Comparison of ENCODE assay signal across 20 mouse cellular contexts in the genomic region with DNA sequence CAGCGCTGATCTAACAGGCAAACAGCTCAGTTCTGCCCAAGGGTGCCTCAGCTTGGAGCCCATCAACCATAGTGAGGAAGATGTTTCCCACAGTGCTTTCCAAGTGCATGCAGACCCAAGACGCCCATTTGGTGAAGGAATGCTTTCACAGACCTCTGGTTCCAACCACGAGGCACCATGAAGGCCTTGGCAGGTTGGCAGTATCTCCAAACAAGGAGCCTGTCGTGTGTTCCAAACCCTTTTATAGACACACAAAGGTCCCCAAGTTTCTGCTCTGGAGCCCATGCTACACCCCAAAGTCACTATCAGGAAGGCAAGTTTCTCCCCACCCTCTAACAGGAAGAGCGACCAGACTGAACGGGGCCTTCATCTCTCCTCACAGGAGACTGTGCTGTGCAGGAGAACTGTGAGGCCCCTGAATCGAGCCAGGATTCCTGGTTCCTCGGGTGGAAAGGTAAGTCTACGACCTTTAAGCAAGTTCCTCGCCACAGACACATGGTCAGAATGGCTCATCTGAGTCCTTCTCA. TPM values are rescaled to one million over a fixed set of nuclear protein-coding genes. Genes with fewer than 3 reads are reported as not detected.
DNase-seq lines count a peak whose midpoint lies in the region; ATAC-seq lines count a peak whose summit lies in the region.
"Had no signal": no experiment of that assay in that cellular context is flagged by ENCODE, and none has a peak within 500 bp of the region (broad histone marks: within the 10 kb centered on the region; RNA-seq: fewer than 3 reads in every experiment).

No protein-coding gene starts in this region.

- no peaks in the 10 kb centered on the region for H3K27me3 ChIP-seq in forebrain, embryonic 10.5 days (ENCODE audit: poor library complexity, severe bottlenecking)
- H3K27me3 ChIP-seq in forebrain, embryonic 15.5 days, result no peaks in the 10 kb centered on the region
- no peaks in the 10 kb centered on the region for H3K27me3 ChIP-seq in liver, embryonic 11.5 days (replicated peaks; ENCODE audit: control insufficient read depth, insufficient read depth, low read length)
- H3K27me3 ChIP-seq in stomach, embryonic 16.5 days (ENCODE audit: control insufficient read depth, insufficient read depth, low read length), result no peaks in the 10 kb centered on the region
- H3K27me3 ChIP-seq: CH12.LX; embryonic facial prominence, embryonic 12.5 days; forebrain, embryonic 12.5 days; limb, embryonic 15.5 days; Patski had no signal

- no peak overlapping the region for H3K4me3 ChIP-seq in forebrain, embryonic 10.5 days
- no peak overlapping the region for H3K4me3 ChIP-seq in forebrain, embryonic 15.5 days
- H3K4me3 ChIP-seq in liver, embryonic 11.5 days (ENCODE audit: low read depth, low read length), result no peak overlapping the region
- H3K4me3 ChIP-seq in stomach, embryonic 16.5 days (replicated peaks; ENCODE audit: low read length), result no peak overlapping the region
- H3K4me3 ChIP-seq: embryonic facial prominence, embryonic 12.5 days; forebrain, embryonic 12.5 days; hindbrain, embryonic 10.5 days; limb, embryonic 15.5 days; midbrain, embryonic 12.5 days had no signal

- 87% methylated on average over 10 of the region's 10 CpGs for WGBS in forebrain, embryonic 10.5 days
- WGBS in forebrain, embryonic 15.5 days, result 92% methylated on average over 10 of the region's 10 CpGs
- WGBS in liver, embryonic 11.5 days, result 55% methylated on average over 10 of the region's 10 CpGs
- WGBS in stomach, embryonic 16.5 days, result 72% methylated on average over 10 of the region's 10 CpGs

- H3K4me1 ChIP-seq in forebrain, embryonic 10.5 days, result peaks cover 31% of the 10 kb centered on the region
- H3K4me1 ChIP-seq in forebrain, embryonic 15.5 days, result 0 out of 2 replicates have a peak, but pooled peaks cover 6% of the 10 kb centered on the region
- H3K4me1 ChIP-seq in liver, embryonic 11.5 days (replicated peaks; ENCODE audit: control insufficient read depth, insufficient read depth, low read length), result peaks cover 76% of the 10 kb centered on the region
- peaks cover 71% of the 10 kb centered on the region for H3K4me1 ChIP-seq in stomach, embryonic 16.5 days (ENCODE audit: control insufficient read depth, insufficient read depth, low read length)
- H3K4me1 ChIP-seq: midbrain, embryonic 12.5 days had no signal

- H3K4me2 ChIP-seq in forebrain, embryonic 15.5 days (replicated peaks), result no peak overlapping the region
- peak overlapping the region; percentile 48 for H3K4me2 ChIP-seq in liver, embryonic 11.5 days
- H3K4me2 ChIP-seq in stomach, embryonic 16.5 days (ENCODE audit: low read depth, low read length), result no peak overlapping the region
- H3K4me2 ChIP-seq: embryonic facial prominence, embryonic 12.5 days; forebrain, embryonic 12.5 days; limb, embryonic 15.5 days; midbrain, embryonic 12.5 days had no signal

- peaks cover 4% of the 10 kb centered on the region for H3K36me3 ChIP-seq in forebrain, embryonic 10.5 days (replicated peaks)
- no peaks in the 10 kb centered on the region for H3K36me3 ChIP-seq in forebrain, embryonic 15.5 days
- no peaks in the 10 kb centered on the region for H3K36me3 ChIP-seq in liver, embryonic 11.5 days (ENCODE audit: control insufficient read depth, insufficient read depth, low read length)
- H3K36me3 ChIP-seq in stomach, embryonic 16.5 days (ENCODE audit: control insufficient read depth, insufficient read depth, low read length), result no peaks in the 10 kb centered on the region
- H3K36me3 ChIP-seq: embryonic facial prominence, embryonic 12.5 days; forebrain, embryonic 12.5 days; midbrain, embryonic 12.5 days had no signal

- ATAC-seq in forebrain, embryonic 15.5 days (replicated peaks), result no peak
- no peak for ATAC-seq in liver, embryonic 11.5 days (replicated peaks; ENCODE audit: low FRiP score)
- no peak for ATAC-seq in stomach, embryonic 16.5 days (ENCODE audit: insufficient read depth, low FRiP score)
- ATAC-seq: Patski had no signal

- no peak overlapping the region for H3K9ac ChIP-seq in forebrain, embryonic 15.5 days (replicated peaks)
- peak overlapping the region; percentile 53 for H3K9ac ChIP-seq in liver, embryonic 11.5 days (ENCODE audit: low read depth, low read length)
- no peak overlapping the region for H3K9ac ChIP-seq in stomach, embryonic 16.5 days (ENCODE audit: low read length)
- H3K9ac ChIP-seq: embryonic facial prominence, embryonic 12.5 days; forebrain, embryonic 12.5 days; limb, embryonic 15.5 days; midbrain, embryonic 12.5 days had no signal

- no peaks in the 10 kb centered on the region for H3K9me3 ChIP-seq in forebrain, embryonic 10.5 days
- H3K9me3 ChIP-seq in forebrain, embryonic 15.5 days, result no peaks in the 10 kb centered on the region
- H3K9me3 ChIP-seq in liver, embryonic 11.5 days (ENCODE audit: control insufficient read depth, low read length), result no peaks in the 10 kb centered on the region
- H3K9me3 ChIP-seq in stomach, embryonic 16.5 days (replicated peaks; ENCODE audit: control insufficient read depth, low read length), result no peaks in the 10 kb centered on the region
- H3K9me3 ChIP-seq: embryonic facial prominence, embryonic 12.5 days; forebrain, embryonic 12.5 days; hindbrain, embryonic 10.5 days; limb, embryonic 15.5 days; midbrain, embryonic 12.5 days had no signal

- 0 out of 2 replicates have a peak overlapping the region, but pooled peaks have one; percentile 35 for H3K27ac ChIP-seq in forebrain, embryonic 10.5 days
- no peak overlapping the region for H3K27ac ChIP-seq in forebrain, embryonic 15.5 days (replicated peaks)
- H3K27ac ChIP-seq in liver, embryonic 11.5 days (ENCODE audit: low read depth, low read length), result peak overlapping the region; percentile 100
- peak overlapping the region; percentile 24; the same call in 1 of the 2 replicates for H3K27ac ChIP-seq in stomach, embryonic 16.5 days (ENCODE audit: low read length)
- H3K27ac ChIP-seq: embryonic facial prominence, embryonic 12.5 days; forebrain, embryonic 12.5 days; limb, embryonic 15.5 days; midbrain, embryonic 12.5 days had no signal

- DNase-seq in forebrain, embryonic 10.5 days (ENCODE audit: extremely low spot score, low spot score), result no peak
- DNase-seq in kidney, adult 18-20 months, result peak; percentile 7
- DNase-seq in kidney, postnatal 10 days, result no peak
- DNase-seq in liver, embryonic 11.5 days (ENCODE audit: low spot score), result no peak
- no peak for DNase-seq in ovary, postnatal 14 days (ENCODE audit: low spot score)
- no peak for DNase-seq in cerebellum, postnatal 14 days
- DNase-seq: cerebellum, postnatal 36 days; gastrocnemius, postnatal 36 days; layer of hippocampus, adult 9-11 months; lung, postnatal 14 days; thymus, adult 2 months had no signal

RNA-seq across cellular contexts. Expression of gene Elmsan1, which starts 13.0 kb away (rescaled TPM):
- 7.0 and 8.7 TPM in 2 replicates for polyA plus RNA-seq in forebrain, embryonic 10.5 days (2016; fragmentation: Nextera tagmentation; extraction: Ambion mirVana)
- polyA plus RNA-seq in forebrain, embryonic 15.5 days (2015; fragmentation: Nextera tagmentation; extraction: Ambion mirVana), result 4.3 and 5.0 TPM in 2 replicates
- 12.6 and 13.4 TPM in 2 replicates for polyA plus RNA-seq in liver, embryonic 11.5 days (2014; fragmentation: Nextera tagmentation; extraction: Ambion mirVana)
- polyA plus RNA-seq in stomach, embryonic 16.5 days (2015; fragmentation: Nextera tagmentation; extraction: Ambion mirVana), result 8.7 and 9.4 TPM in 2 replicates

RNA-seq across cellular contexts. Expression of gene Pnma1, which starts 57.4 kb away (rescaled TPM):
- polyA plus RNA-seq in forebrain, embryonic 10.5 days (2016; fragmentation: Nextera tagmentation; extraction: Ambion mirVana), result 1.3 and 1.8 TPM in 2 replicates
- polyA plus RNA-seq in forebrain, embryonic 15.5 days (2015; fragmentation: Nextera tagmentation; extraction: Ambion mirVana), result 6.0 and 6.5 TPM in 2 replicates
- 0.27 and 0.53 TPM in 2 replicates for polyA plus RNA-seq in liver, embryonic 11.5 days (2014; fragmentation: Nextera tagmentation; extraction: Ambion mirVana)
- polyA plus RNA-seq in stomach, embryonic 16.5 days (2015; fragmentation: Nextera tagmentation; extraction: Ambion mirVana), result 0.70 and 0.71 TPM in 2 replicates
